Mouse (Mus musculus): ENCODE results near the gene Clec4a3.

- no peak for TF ChIP-seq EP300 (IDR thresholded peaks at IDR 0.05; ENCODE audit: low read depth)
- TF ChIP-seq CTCF (IDR thresholded peaks at IDR 0.05; ENCODE audit: low read depth): no peak
These were observed at the start of gene Clec4a3 for GRCm38 (mm10) chr6:122952401-122952800.

Measured in liver, postnatal 0 days (tissue).